Mouse (Mus musculus): ENCODE data around the gene Ltk. TPM values are rescaled to one million over a fixed set of nuclear protein-coding genes. Genes with fewer than 3 reads are reported as not detected.

Ltk gene
- 2.3 and 2.7 TPM in 2 replicates for polyA plus RNA-seq (2015; fragmentation: Nextera tagmentation; extraction: Ambion mirVana)

DNA sequence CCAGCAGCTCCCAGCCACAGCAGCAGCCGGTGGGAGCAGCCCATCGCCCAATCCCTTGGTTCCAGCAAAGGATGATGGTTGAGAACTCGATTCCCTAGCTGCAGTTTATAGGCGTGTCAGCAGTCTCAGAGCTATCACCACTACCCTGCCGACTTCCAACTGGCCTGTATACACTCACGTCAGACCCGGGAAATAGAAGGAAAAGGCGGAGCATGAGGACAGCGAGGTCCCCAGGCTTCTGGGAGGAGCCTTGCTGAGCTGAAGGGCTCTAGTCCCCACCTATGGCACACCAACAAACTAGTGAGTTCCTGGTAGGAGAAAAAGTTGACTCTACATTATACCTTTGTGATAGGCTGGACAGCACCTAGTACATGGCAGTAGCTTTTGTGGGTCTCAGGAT is at the start of gene Ltk:
Gene Ltk, minus strand, starts transcription at position 181 of the 400 bp plus-strand sequence.

DNA sequence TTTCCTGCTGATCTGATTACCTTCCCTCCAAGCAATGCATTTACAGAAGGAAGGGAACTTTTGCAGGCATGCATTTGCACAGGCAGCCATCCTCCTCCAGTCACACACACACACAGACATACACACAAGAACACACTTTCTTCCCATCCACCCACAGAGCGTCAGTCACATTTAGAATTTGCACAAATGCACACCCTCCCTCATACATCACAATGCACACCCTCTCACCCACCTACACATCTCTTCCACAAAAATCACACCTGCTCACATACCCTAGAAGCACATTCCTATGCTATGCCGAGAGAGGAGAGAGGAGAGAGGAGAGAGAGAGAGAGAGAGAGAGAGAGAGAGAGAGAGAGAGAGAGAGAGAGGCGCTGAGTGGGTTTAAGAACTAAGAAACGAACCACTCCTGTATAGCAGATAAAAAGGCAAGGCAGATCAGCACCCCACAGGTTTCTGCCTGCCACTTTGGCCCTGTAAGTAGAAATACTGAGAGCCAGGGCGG is 37.1 kb upstream of the Ltk start, which contains the start of gene Tyro3:
Gene Tyro3, plus strand, starts transcription at position 455 of the 505 bp plus-strand sequence.

DNA sequence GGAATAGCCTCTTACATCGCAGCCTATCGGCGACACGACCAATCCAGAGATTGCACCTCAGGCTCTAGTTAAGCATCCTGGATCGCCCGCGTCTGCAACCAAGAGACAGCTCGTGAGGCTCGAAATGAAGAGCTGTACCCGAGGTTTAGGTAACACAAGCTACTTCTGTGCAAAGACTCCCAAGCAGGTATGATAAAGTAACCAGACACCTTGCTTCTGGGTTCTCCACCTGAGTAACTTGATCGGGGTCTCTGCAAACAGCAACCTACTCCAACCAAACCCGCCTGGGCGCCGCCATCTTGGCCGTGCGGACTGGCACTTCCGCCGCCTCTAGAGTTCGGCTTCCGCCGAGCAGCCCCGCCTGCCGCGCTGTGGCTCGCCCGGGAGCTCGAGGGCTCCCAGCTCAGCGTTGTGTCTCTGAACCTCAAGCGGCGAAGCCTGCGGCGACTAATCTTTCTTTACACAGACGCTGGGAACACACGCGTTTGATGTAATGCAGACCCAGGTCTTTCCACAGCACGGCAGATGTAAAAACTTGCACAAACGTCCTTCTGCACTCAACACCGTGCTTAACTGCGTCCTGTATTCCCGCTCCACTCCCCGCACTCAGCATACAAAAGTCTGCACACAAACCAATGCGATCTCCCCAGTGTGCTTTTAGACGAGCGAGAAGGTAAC is 27.1 kb upstream of the Ltk start, which contains the start of gene Rpap1:
Gene Rpap1, minus strand, starts transcription at position 332 of the 678 bp plus-strand sequence.

GRCm38 (mm10) chr2:119741581-119742411 is 18.4 kb downstream of the Ltk start, which contains the start of gene Itpka:
TSS of gene Itpka (plus strand) at chr2:119742337.

Other genes with a start within 250 kb of the Ltk start
- gene Exd1, start 212.8 kb downstream of the Ltk start, polyA plus RNA-seq (2015; fragmentation: Nextera tagmentation; extraction: Ambion mirVana): 0.84 and 1.8 TPM in 2 replicates
- 50.6 and 51.2 TPM in 2 replicates for gene Chp1, start 212.7 kb downstream of the Ltk start, polyA plus RNA-seq (2015; fragmentation: Nextera tagmentation; extraction: Ambion mirVana)
- gene Nusap1, start 142.1 kb downstream of the Ltk start, polyA plus RNA-seq (2015; fragmentation: Nextera tagmentation; extraction: Ambion mirVana): 5.2 and 5.5 TPM in 2 replicates
- gene Oip5, start 142.0 kb downstream of the Ltk start, polyA plus RNA-seq (2015; fragmentation: Nextera tagmentation; extraction: Ambion mirVana): 2.6 and 4.2 TPM in 2 replicates
- gene Ndufaf1, start 97.6 kb downstream of the Ltk start, polyA plus RNA-seq (2015; fragmentation: Nextera tagmentation; extraction: Ambion mirVana): 45.1 and 46.3 TPM in 2 replicates
- 55.8 and 56.6 TPM in 2 replicates for gene Rtf1, start 85.4 kb downstream of the Ltk start, polyA plus RNA-seq (2015; fragmentation: Nextera tagmentation; extraction: Ambion mirVana)
- 1.3 and 1.9 TPM in 2 replicates for gene Itpka, start 18.1 kb downstream of the Ltk start, polyA plus RNA-seq (2015; fragmentation: Nextera tagmentation; extraction: Ambion mirVana)
- 11.3 and 12.4 TPM in 2 replicates for gene Rpap1, start 27.1 kb upstream of the Ltk start, polyA plus RNA-seq (2015; fragmentation: Nextera tagmentation; extraction: Ambion mirVana)
- gene Tyro3, start 37.3 kb upstream of the Ltk start, polyA plus RNA-seq (2015; fragmentation: Nextera tagmentation; extraction: Ambion mirVana): 20.5 and 20.7 TPM in 2 replicates
- gene Mga, start 136.8 kb upstream of the Ltk start, polyA plus RNA-seq (2015; fragmentation: Nextera tagmentation; extraction: Ambion mirVana): 14.0 and 16.5 TPM in 2 replicates
- gene Mapkbp1, start 212.3 kb upstream of the Ltk start, polyA plus RNA-seq (2015; fragmentation: Nextera tagmentation; extraction: Ambion mirVana): 4.4 and 5.6 TPM in 2 replicates